Mouse (Mus musculus): Measurements from ENCODE around the gene Ptprd. TPM values are rescaled to one million over a fixed set of nuclear protein-coding genes. Genes with fewer than 3 reads are reported as not detected.
"Not testable (repeated sequence)": the region's sequence is repeated elsewhere in the genome, so short reads cannot be mapped to it uniquely, and the experiment has no call there.

The Ptprd gene
- polyA plus RNA-seq, 1 experiment from 2014 or later, result 21.0 TPM

DNA sequence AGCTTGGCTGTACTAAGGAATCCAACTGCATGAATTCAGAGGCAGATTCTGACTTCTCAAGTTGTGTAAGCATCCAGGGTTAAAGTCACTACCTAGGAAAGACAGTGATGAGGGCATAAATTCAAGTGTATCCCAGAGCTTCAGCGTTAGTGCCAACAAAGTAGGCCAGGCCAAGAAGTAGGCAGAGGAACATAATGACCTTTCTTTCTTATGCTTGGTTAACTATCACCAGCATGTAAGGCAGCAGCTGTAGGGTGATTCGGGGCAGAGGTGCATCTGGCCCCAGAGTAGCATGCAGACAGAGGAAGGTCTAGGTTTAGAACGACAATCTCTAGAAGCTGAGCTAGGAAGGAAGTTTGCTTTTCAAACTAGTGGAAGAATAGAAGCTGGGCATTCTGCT lies 1782.0 kb downstream of the Ptprd start:
- Histone ChIP-seq H3K27me3 (ENCODE audit: control insufficient read depth, insufficient read depth, low read length) (no peaks in the 10 kb centered on the region), H3K36me3 (ENCODE audit: control insufficient read depth, insufficient read depth, low read length) (no peaks in the 10 kb centered on the region), H3K9ac (ENCODE audit: low read length) (no peak overlapping the region), H3K4me1 (ENCODE audit: control insufficient read depth, insufficient read depth, low read length) (no peaks in the 10 kb centered on the region), H3K4me2 (ENCODE audit: low read depth, severe bottlenecking) (no peak overlapping the region), H3K9me3 (ENCODE audit: control insufficient read depth, low read length) (no peaks in the 10 kb centered on the region), H3K27ac (replicated peaks; ENCODE audit: low read depth, low read length) (no peak overlapping the region), H3K4me3 (ENCODE audit: low read depth, low read length) (no peak overlapping the region)
- DNase-seq (ENCODE audit: low spot score) (no peak), ATAC-seq (ENCODE audit: insufficient number of reproducible peaks, low FRiP score, low TSS enrichment, low read depth) (no peak)
- WGBS, result 55% methylated on average over 3 of the region's 3 CpGs

DNA sequence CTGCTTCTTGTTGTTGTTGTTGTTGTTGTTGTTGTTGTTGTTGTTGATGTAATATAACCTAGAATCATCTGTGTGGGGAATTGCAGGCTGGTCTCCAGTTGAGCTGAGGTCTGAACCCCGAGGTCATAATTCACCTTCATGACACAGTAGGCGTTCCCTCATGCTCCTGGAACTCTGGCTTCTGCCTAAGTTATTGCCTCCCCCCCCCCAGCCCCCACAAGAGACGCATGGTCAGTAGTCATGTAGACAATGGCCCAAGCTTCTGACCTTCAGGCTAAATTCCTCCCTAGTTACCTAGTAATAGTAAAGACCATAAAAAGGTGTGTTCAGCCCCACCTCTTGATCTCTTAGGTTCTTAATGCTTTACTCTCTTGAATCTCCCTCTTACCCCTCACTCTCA lies 1784.7 kb downstream of the Ptprd start:
- not testable (repeated sequence) for H3K4me1 ChIP-seq (ENCODE audit: control insufficient read depth, insufficient read depth, low read length); H3K36me3 ChIP-seq (ENCODE audit: control insufficient read depth, insufficient read depth, low read length); DNase-seq (ENCODE audit: low spot score); H3K27me3 ChIP-seq (ENCODE audit: control insufficient read depth, insufficient read depth, low read length); H3K27ac ChIP-seq (replicated peaks; ENCODE audit: low read depth, low read length); H3K9me3 ChIP-seq (ENCODE audit: control insufficient read depth, low read length); H3K4me3 ChIP-seq (ENCODE audit: low read depth, low read length); H3K9ac ChIP-seq (ENCODE audit: low read length); ATAC-seq (ENCODE audit: insufficient number of reproducible peaks, low FRiP score, low TSS enrichment, low read depth); H3K4me2 ChIP-seq (ENCODE audit: low read depth, severe bottlenecking)
- WGBS, result 63% methylated on average over 3 of the region's 3 CpGs

DNA sequence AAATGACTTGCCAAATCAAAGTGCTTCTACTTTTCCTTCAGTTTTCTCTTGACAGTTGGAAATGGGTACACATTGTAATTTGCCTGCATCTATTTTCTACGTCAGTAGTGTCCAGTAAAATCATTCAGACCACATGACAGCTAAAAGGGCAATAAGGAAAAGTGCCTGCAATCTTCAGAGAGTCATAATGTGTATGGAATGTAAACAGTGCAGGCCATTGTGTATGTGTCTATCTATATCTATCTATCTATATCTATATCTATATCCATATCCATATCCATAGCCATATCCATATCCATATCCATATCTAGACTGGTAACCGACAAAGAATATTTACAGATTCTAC lies 1786.6 kb downstream of the Ptprd start:
- no peak overlapping the region for H3K4me3 ChIP-seq (ENCODE audit: low read depth, low read length)
- H3K4me1 ChIP-seq (ENCODE audit: control insufficient read depth, insufficient read depth, low read length), result no peaks in the 10 kb centered on the region
- H3K27me3 ChIP-seq (ENCODE audit: control insufficient read depth, insufficient read depth, low read length), result no peaks in the 10 kb centered on the region
- H3K9me3 ChIP-seq (ENCODE audit: control insufficient read depth, low read length), result no peaks in the 10 kb centered on the region
- ATAC-seq (ENCODE audit: insufficient number of reproducible peaks, low FRiP score, low TSS enrichment, low read depth) (no peak), DNase-seq (ENCODE audit: low spot score) (no peak)
- no peak overlapping the region for H3K4me2 ChIP-seq (ENCODE audit: low read depth, severe bottlenecking)
- no peak overlapping the region for H3K27ac ChIP-seq (replicated peaks; ENCODE audit: low read depth, low read length)
- 95% methylated on average over 2 of the region's 2 CpGs for WGBS
- no peak overlapping the region for H3K9ac ChIP-seq (ENCODE audit: low read length)
- H3K36me3 ChIP-seq (ENCODE audit: control insufficient read depth, insufficient read depth, low read length), result no peaks in the 10 kb centered on the region

DNA sequence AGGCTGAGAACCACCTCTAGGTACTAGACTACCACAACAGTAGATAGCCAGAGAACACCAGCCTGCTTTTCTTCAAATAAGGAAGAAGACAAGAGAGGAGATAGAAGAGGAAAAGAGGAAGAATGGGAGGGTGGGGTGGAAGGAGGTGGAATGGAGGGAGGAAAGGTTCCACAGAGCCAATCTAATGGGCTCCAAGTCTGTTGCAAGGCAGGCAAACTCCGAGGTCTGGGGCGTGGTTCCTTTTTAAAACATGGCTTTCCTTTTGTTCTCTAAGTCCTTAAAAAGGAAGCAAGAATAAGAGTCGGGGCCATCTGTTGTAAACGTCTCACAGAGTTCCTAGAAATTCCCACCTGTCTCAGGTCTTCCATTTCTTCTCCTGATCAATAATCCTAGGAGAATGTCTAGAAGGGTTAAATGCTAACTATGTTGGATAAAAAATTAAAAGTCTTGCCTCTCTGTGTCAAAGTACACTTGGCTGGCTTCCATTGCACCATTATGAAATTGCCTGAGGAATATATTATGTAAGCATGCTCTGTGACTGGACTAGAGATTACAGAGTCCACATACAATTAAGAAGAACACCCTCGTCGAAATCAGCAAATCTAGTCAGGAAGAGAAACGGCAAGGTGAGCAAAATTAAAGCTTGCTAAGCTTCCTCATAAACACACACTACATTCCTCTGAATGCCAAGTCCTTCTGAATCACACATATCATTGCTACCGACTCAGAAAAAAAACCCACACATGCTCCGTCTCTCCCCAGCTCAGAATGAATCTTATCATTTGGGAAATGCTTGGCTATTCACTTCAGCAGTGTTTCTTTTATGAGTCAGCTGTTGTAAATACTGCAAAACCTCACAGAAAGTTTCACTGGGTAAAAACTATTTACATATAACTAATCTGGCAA lies 1787.2 kb downstream of the Ptprd start:
- ATAC-seq (ENCODE audit: insufficient number of reproducible peaks, low FRiP score, low TSS enrichment, low read depth), result no peak
- no peak for DNase-seq (ENCODE audit: low spot score)
- Histone ChIP-seq H3K4me3 (ENCODE audit: low read depth, low read length) (no peak overlapping the region), H3K9me3 (ENCODE audit: control insufficient read depth, low read length) (no peaks in the 10 kb centered on the region), H3K36me3 (ENCODE audit: control insufficient read depth, insufficient read depth, low read length) (no peaks in the 10 kb centered on the region), H3K9ac (ENCODE audit: low read length) (no peak overlapping the region), H3K27ac (replicated peaks; ENCODE audit: low read depth, low read length) (no peak overlapping the region), H3K4me2 (ENCODE audit: low read depth, severe bottlenecking) (no peak overlapping the region), H3K4me1 (ENCODE audit: control insufficient read depth, insufficient read depth, low read length) (no peaks in the 10 kb centered on the region), H3K27me3 (ENCODE audit: control insufficient read depth, insufficient read depth, low read length) (no peaks in the 10 kb centered on the region)
- WGBS, result 84% methylated on average over 9 of the region's 9 CpGs

DNA sequence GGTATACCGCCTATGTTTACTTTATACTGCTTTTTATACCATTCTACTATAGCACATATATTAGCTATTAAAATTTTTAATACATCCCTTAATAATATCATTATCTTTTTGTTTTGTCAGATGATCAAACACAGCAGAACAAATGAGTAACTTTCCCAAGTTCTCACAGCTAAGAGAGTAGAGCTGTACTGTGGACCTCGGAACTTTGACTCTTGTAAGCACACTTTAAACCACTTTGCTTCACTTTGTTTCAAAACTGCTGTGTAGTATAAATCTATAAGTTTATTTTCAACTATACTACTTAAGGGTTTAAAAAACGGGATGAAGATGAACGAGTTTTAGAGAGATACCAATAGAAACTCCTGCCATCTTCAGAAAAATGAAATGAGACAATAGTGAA lies 1789.6 kb downstream of the Ptprd start:
- no peaks in the 10 kb centered on the region for H3K4me1 ChIP-seq (ENCODE audit: control insufficient read depth, insufficient read depth, low read length)

DNA sequence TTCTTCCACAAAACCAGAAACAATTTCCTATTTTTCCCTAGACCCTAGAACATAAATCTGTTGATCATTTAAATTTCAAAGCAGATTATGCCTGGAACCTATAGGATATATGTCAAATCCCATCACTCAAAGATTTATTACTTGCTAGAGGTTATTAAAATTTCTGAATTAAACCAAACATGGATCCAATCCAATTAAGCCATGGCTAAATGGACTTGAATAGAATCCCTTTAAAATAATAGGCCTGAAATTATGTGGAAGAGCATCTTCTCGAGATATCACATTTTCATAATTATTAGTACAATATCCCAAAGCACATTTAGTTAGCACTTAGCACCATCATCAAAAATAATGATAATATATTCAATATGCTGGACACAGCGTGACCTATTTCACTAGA lies 1792.1 kb downstream of the Ptprd start:
- DNase-seq (ENCODE audit: low spot score), result no peak
- Histone ChIP-seq H3K4me2 (ENCODE audit: low read depth, severe bottlenecking) (no peak overlapping the region), H3K27ac (replicated peaks; ENCODE audit: low read depth, low read length) (no peak overlapping the region), H3K27me3 (ENCODE audit: control insufficient read depth, insufficient read depth, low read length) (no peaks in the 10 kb centered on the region), H3K36me3 (ENCODE audit: control insufficient read depth, insufficient read depth, low read length) (no peaks in the 10 kb centered on the region), H3K4me1 (ENCODE audit: control insufficient read depth, insufficient read depth, low read length) (no peaks in the 10 kb centered on the region; the same call in 1 of the 2 replicates), H3K9ac (ENCODE audit: low read length) (no peak overlapping the region), H3K4me3 (ENCODE audit: low read depth, low read length) (no peak overlapping the region), H3K9me3 (ENCODE audit: control insufficient read depth, low read length) (no peaks in the 10 kb centered on the region)
- ATAC-seq (ENCODE audit: insufficient number of reproducible peaks, low FRiP score, low TSS enrichment, low read depth), result no peak
- WGBS, result 88% methylated on average over 2 of the region's 2 CpGs

More for the DNA sequence above, 1789.6 kb downstream of the Ptprd start:
- H3K9ac ChIP-seq (ENCODE audit: low read length), result no peak overlapping the region
- WGBS, result 91% methylated on average over 4 of the region's 4 CpGs
- no peaks in the 10 kb centered on the region for H3K9me3 ChIP-seq (ENCODE audit: control insufficient read depth, low read length)
- H3K27me3 ChIP-seq (ENCODE audit: control insufficient read depth, insufficient read depth, low read length), result no peaks in the 10 kb centered on the region
- no peak overlapping the region for H3K4me2 ChIP-seq (ENCODE audit: low read depth, severe bottlenecking)
- DNase-seq (ENCODE audit: low spot score), result no peak
- H3K4me3 ChIP-seq (ENCODE audit: low read depth, low read length), result no peak overlapping the region
- no peak for ATAC-seq (ENCODE audit: insufficient number of reproducible peaks, low FRiP score, low TSS enrichment, low read depth)
- H3K27ac ChIP-seq (replicated peaks; ENCODE audit: low read depth, low read length), result no peak overlapping the region
- no peaks in the 10 kb centered on the region for H3K36me3 ChIP-seq (ENCODE audit: control insufficient read depth, insufficient read depth, low read length)

DNA sequence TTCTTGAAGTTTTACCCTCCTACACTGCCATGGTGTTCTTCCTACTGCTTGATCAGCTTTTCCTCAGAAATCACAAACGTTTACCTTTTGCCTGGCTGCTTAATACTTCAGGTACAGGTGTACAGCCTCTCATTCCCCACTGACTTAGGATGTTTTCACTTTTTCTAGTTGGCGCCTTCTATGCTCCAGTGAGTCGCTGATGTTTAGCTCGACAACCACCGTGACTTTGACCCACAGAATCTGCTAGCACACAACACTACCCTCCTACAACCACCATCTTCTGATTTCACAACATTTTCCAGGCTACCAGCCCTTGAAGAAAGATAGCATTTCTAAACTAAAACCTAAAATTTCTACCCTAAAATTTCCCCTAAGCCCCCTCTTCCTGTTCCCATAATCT lies 1794.1 kb downstream of the Ptprd start:
- WGBS, result 91% methylated on average over 5 of the region's 5 CpGs

DNA sequence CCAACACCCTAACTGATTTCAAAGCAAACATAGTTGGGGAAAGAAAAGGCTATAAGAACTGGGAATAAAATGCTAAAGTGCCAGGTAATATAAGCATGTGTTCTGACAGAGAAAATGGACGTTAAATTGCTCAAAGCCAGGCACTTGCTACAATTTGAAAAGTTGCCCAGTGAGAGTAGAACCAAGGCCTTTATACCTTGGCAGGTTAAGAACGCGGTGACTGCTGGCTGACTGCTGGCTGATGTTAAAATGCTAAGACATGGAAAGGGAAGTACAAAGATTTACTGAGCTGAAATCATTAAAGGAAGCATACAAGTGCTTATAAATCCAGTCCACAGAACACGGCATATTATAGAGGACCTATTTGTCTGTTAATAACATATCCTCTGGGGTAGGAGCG lies 1796.1 kb downstream of the Ptprd start:
- no peak for ATAC-seq (ENCODE audit: insufficient number of reproducible peaks, low FRiP score, low TSS enrichment, low read depth)

More for the DNA sequence above, 1794.1 kb downstream of the Ptprd start:
- DNase-seq (ENCODE audit: low spot score) (no peak), ATAC-seq (ENCODE audit: insufficient number of reproducible peaks, low FRiP score, low TSS enrichment, low read depth) (no peak)
- no peaks in the 10 kb centered on the region; the same call in 1 of the 2 replicates for H3K4me1 ChIP-seq (ENCODE audit: control insufficient read depth, insufficient read depth, low read length)
- no peak overlapping the region for H3K4me3 ChIP-seq (ENCODE audit: low read depth, low read length)
- H3K9ac ChIP-seq (ENCODE audit: low read length), result no peak overlapping the region
- no peaks in the 10 kb centered on the region for H3K36me3 ChIP-seq (ENCODE audit: control insufficient read depth, insufficient read depth, low read length)
- H3K27ac ChIP-seq (replicated peaks; ENCODE audit: low read depth, low read length), result no peak overlapping the region
- H3K27me3 ChIP-seq (ENCODE audit: control insufficient read depth, insufficient read depth, low read length), result no peaks in the 10 kb centered on the region
- H3K9me3 ChIP-seq (ENCODE audit: control insufficient read depth, low read length), result no peaks in the 10 kb centered on the region
- no peak overlapping the region for H3K4me2 ChIP-seq (ENCODE audit: low read depth, severe bottlenecking)

More for the DNA sequence above, 1796.1 kb downstream of the Ptprd start:
- no peak overlapping the region for H3K9ac ChIP-seq (ENCODE audit: low read length)
- H3K4me1 ChIP-seq (ENCODE audit: control insufficient read depth, insufficient read depth, low read length), result no peaks in the 10 kb centered on the region; the same call in 1 of the 2 replicates
- H3K9me3 ChIP-seq (ENCODE audit: control insufficient read depth, low read length), result no peaks in the 10 kb centered on the region
- no peak overlapping the region for H3K4me3 ChIP-seq (ENCODE audit: low read depth, low read length)
- no peaks in the 10 kb centered on the region for H3K27me3 ChIP-seq (ENCODE audit: control insufficient read depth, insufficient read depth, low read length)
- H3K27ac ChIP-seq (replicated peaks; ENCODE audit: low read depth, low read length), result no peak overlapping the region
- no peak for DNase-seq (ENCODE audit: low spot score)
- 76% methylated on average over 5 of the region's 5 CpGs for WGBS
- H3K4me2 ChIP-seq (ENCODE audit: low read depth, severe bottlenecking), result no peak overlapping the region
- H3K36me3 ChIP-seq (ENCODE audit: control insufficient read depth, insufficient read depth, low read length), result no peaks in the 10 kb centered on the region
